Mouse (Mus musculus) testis, adult 2 months (tissue): Measurements from ENCODE around the gene Vwa8. TPM values are rescaled to one million over a fixed set of nuclear protein-coding genes. Genes with fewer than 3 reads are reported as not detected.
"Not testable (repeated sequence)": the region's sequence is repeated elsewhere in the genome, so short reads cannot be mapped to it uniquely, and the experiment has no call there.

ENCODE experiments used
- H3K27ac ChIP-seq: fragments of 200-500 bp; 2 replicates; pipeline ENCODE4 v1.5.1; 2012; ENCODE audit warnings: low read depth, low read length; ENCODE audit not compliant: control insufficient read depth, insufficient read depth
- H3K27me3 ChIP-seq: fragments of 200-500 bp; 2 replicates; pipeline ENCODE4 v1.6.1; 2012; ENCODE audit warnings: mild to moderate bottlenecking, low read length, moderate library complexity; ENCODE audit not compliant: control insufficient read depth, insufficient read depth
- H3K36me3 ChIP-seq: fragments of 200-500 bp; 2 replicates; pipeline ENCODE4 v1.6.1; 2012; ENCODE audit warnings: mild to moderate bottlenecking, low read length; ENCODE audit not compliant: control insufficient read depth, insufficient read depth
- H3K4me1 ChIP-seq: fragments of 200-500 bp; 2 replicates; pipeline ENCODE4 v1.6.1; 2012; ENCODE audit warnings: low read length; ENCODE audit not compliant: control insufficient read depth, insufficient read depth
- H3K4me3 ChIP-seq: fragments of 200-500 bp; 2 replicates; pipeline ENCODE4 v1.5.1; 2012; ENCODE audit warnings: low read depth, mild to moderate bottlenecking, low read length, moderate library complexity, mixed read lengths; ENCODE audit not compliant: control insufficient read depth
- CTCF ChIP-seq: fragments of 200-500 bp; IDR thresholded peaks from 2 replicates; pipeline ENCODE4 v1.5.1; 2012; ENCODE audit warnings: low read depth, mild to moderate bottlenecking, inconsistent platforms, low read length, moderate library complexity; ENCODE audit not compliant: control insufficient read depth, insufficient read depth, insufficient replicate concordance
- POLR2A ChIP-seq: fragments of 200-500 bp; IDR thresholded peaks from 2 replicates; pipeline ENCODE4 v1.6.1; 2012; ENCODE audit warnings: low read depth, mild to moderate bottlenecking, inconsistent platforms, low read length, moderate library complexity; ENCODE audit not compliant: control insufficient read depth
- polyA plus RNA-seq: library from polyadenylated mRNA; depleted of rRNA; stranded (reverse); fragments of >200 nt; gene quantifications from 2 replicates; pipeline ENCODE4 v1.2.3, GENCODE M21; 2012

Vwa8 gene
- polyA plus RNA-seq, 1 experiment, result 15.6 TPM

DNA sequence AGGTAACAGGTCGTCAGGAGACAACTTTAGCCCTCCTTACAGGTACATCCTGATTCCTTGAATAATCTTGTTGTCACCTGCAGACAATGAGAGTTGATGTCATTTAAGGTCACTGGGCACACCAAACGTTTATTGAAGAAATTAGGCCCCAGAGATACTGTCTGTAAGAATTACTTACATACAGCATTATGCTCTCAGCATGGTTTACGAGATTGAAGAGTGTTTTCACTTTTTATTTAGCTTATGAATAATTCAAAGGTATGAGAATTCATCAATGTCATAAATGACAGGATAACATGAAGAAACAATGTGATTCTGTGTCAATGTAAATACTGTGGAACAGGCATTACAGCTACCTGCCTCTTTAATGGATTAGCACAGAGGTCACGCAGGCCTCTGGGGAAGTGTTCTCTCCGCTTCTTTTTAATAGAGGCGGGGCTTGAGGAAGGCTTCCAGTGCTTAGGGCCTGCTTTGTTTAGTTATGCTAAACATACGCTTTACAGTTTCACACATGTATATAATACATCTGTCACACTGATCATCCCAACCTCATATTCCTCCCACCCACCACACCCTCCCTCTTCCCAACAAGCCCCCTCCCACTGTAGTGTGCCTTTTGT is 37.2 kb downstream of the Vwa8 start:
- H3K36me3 ChIP-seq, result no peaks in the 10 kb centered on the region
- H3K27ac ChIP-seq, result no peak overlapping the region
- no peaks in the 10 kb centered on the region for H3K27me3 ChIP-seq
- H3K4me1 ChIP-seq, result no peaks in the 10 kb centered on the region
- no peak for TF ChIP-seq CTCF
- no peak for TF ChIP-seq POLR2A
- H3K4me3 ChIP-seq, result peak overlapping the region; percentile 63

DNA sequence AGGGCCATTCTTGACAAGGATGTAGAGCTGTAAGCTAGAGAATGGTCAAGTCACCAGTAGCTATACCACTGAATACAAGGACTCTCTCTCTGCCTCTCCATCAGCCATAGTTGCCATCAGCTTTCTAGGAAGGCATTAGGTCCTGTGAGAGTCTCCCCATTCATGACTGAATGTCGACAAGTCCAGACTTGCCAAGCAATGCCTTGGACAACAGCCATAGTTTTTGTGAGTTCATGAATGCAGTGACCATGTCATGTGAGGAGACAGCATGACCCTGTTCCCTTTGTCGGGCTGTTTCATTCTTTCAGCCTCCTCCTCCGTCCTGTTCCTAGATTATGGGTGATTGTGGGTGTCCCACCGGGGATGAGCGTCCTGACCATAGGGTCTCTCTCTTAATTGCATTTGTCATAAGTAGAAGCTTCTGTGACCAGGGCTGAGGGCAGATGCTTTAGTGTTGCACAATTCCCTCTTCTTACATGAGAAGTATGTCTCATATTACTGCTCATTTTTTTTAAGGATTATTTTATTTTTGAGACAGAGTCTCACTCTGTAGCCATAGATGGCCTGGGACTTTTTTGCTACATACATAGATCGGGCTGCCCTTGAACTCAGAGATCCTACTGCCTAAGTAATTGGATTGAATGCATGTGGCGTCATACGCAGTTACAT is 37.8 kb downstream of the Vwa8 start:
- Histone ChIP-seq H3K4me1 (no peaks in the 10 kb centered on the region), H3K27me3 (no peaks in the 10 kb centered on the region), H3K27ac (no peak overlapping the region), H3K36me3 (no peaks in the 10 kb centered on the region), H3K4me3 (peak overlapping the region; percentile 63)
- TF ChIP-seq POLR2A (no peak), CTCF (no peak)

DNA sequence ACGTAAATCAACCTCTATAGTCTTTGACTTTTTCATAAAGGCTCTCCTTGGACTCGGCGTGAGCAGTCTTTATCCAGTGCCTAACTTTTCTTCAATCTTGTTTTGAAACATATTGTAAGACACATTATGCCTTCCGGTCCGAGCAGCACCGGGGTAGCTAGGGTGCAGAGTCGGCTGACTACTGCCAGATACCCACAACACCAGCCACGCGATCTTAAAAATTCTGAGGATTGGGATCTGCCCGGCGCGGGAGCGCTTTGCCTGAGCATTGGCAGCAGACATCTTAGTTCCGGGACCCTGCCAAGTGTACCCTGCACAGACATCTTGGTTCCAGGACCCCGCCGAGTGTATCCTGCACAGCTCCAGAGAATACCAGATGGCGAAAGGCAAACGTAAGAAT is 38.6 kb downstream of the Vwa8 start:
- H3K27ac ChIP-seq, H3K4me1 ChIP-seq, H3K36me3 ChIP-seq, H3K4me3 ChIP-seq, H3K27me3 ChIP-seq: not testable (repeated sequence)

DNA sequence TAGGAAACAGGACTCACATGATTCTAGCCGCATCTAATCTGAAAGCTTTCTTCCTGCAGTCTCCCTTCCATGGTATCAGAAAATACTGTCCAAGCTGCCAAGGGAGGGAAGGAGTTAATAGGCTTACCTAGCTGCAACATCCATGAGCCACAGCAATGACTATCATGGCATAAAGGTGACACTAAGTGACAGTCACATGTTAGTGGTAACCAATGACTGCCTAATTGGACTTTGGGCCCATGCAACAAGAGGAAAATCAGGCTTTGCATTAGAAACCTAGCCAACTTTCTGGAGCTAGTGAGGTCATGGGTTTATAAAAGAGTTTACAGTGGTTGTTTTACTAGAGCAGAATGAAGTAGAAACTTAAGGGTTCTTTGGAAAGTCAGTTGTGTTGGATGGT is 46.6 kb downstream of the Vwa8 start:
- TF ChIP-seq CTCF (no peak), POLR2A (no peak)

DNA sequence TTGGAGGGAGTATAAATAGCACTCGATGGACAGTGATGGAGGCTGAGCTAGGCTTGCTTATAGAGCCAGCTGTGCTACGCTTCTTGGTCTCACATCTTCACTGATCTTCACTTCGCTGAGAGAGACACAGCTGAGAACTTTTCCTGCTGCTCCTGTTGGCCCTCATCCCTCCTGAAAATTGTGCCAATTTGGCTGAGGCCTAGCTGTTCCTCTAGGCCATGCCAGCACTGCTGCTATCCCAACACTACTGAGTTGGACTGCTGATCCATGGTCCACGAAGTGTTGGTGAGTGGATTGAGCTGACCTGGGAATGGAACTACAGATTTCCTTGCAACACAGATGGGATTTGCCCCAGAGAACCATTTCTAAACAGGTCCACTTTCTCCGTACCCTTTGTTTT is 47.4 kb downstream of the Vwa8 start:
- Histone ChIP-seq H3K4me1 (no peaks in the 10 kb centered on the region), H3K36me3 (no peaks in the 10 kb centered on the region), H3K27me3 (no peaks in the 10 kb centered on the region), H3K4me3 (no peak overlapping the region), H3K27ac (no peak overlapping the region)
- TF ChIP-seq POLR2A (no peak), CTCF (no peak)

More for the DNA sequence above, 46.6 kb downstream of the Vwa8 start:
- no peaks in the 10 kb centered on the region for H3K27me3 ChIP-seq
- H3K36me3 ChIP-seq, result no peaks in the 10 kb centered on the region
- H3K4me3 ChIP-seq, result no peak overlapping the region
- H3K4me1 ChIP-seq, result no peaks in the 10 kb centered on the region
- H3K27ac ChIP-seq, result no peak overlapping the region

DNA sequence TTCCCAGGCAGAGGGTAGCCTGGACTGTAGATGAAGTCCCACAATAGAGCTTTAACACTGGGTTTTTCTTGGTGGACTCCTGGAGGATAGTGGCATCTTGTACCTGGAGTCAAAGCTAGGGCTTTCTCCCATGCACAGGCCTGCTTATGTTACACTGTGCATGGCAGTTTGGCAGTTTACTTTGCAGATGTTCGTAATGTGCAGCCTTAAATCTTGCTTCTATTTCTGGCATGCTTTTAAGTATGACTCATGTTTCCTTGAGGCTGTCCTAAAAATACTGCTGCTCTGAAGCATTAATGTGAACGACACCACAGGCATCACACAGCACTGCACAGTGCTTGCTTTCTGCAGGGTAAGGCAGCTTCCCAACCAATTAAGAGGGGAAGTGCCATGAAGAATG is 51.9 kb downstream of the Vwa8 start:
- H3K36me3 ChIP-seq, result no peaks in the 10 kb centered on the region
- H3K4me1 ChIP-seq, result no peaks in the 10 kb centered on the region
- TF ChIP-seq CTCF, result no peak
- TF ChIP-seq POLR2A, result no peak
- H3K27ac ChIP-seq, result no peak overlapping the region
- no peaks in the 10 kb centered on the region for H3K27me3 ChIP-seq
- H3K4me3 ChIP-seq, result no peak overlapping the region

DNA sequence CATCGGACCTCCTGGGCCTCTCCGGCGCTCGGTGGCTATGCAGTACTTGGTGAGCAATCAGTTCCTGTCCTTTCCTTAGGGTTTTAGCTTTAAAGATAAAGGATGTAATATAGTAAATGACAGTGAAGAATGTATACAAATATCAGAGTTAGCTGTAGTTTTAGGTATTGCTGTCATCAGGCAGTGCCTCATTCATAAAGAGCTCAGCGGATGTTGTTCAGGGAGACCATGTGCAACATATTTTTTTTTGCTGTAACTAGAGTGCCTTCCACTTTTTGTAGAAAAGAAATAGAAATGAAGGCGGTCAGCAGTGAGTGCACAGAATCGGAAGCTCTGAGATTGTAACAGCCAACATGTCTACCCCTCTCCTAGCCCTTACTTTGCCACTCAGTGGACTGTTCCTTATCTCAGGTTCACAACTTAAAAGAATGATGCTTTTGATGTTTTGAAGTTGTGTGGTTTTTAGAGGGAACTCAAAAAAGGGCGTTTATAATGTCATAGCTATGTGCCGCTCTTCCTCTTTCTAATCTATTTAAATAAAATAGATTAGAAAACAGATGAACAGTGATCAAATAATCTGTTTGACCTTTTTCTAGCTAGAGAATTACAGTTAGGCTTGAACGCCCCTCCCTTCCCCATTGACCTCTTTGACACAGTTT is 59.5 kb downstream of the Vwa8 start:
- H3K27ac ChIP-seq, result no peak overlapping the region
- no peaks in the 10 kb centered on the region for H3K36me3 ChIP-seq
- TF ChIP-seq POLR2A (no peak), CTCF (no peak)
- H3K27me3 ChIP-seq, result no peaks in the 10 kb centered on the region
- H3K4me3 ChIP-seq, result no peak overlapping the region
- H3K4me1 ChIP-seq, result no peaks in the 10 kb centered on the region
